Mouse (Mus musculus): ENCODE results near the gene Wwc1. TPM values are rescaled to one million over a fixed set of nuclear protein-coding genes. Genes with fewer than 3 reads are reported as not detected.
"Not testable (repeated sequence)": the region's sequence is repeated elsewhere in the genome, so short reads cannot be mapped to it uniquely, and the experiment has no call there.

Gene Wwc1
- polyA plus RNA-seq, 1 experiment from 2014 or later: 2.0 TPM

- ATAC-seq (ENCODE audit: insufficient read depth): peak; percentile 81
- H3K4me2 ChIP-seq: peak within 1 kb of the TSS; percentile 81
- H3K27me3 ChIP-seq: no peaks in the 10 kb centered on the region
- H3K9ac ChIP-seq: peak within 1 kb of the TSS; percentile 82
- peak within 1 kb of the TSS; percentile 76 for H3K27ac ChIP-seq (replicated peaks)
- peaks cover 28% of the 10 kb centered on the region for H3K4me1 ChIP-seq (replicated peaks)
- WGBS (ENCODE audit: insufficient replicate concordance): 2% methylated on average over 46 of the region's 46 CpGs
- H3K36me3 ChIP-seq (replicated peaks): peaks cover 31% of the 10 kb centered on the region
- H3K4me3 ChIP-seq (replicated peaks): peak within 1 kb of the TSS; percentile 95
- no peaks in the 10 kb centered on the region for H3K9me3 ChIP-seq (replicated peaks)
Observed at GRCm38 (mm10) chr11:35834022-35834760, 146.1 kb downstream of the Wwc1 start, which contains the start of gene Rars. Gene Rars (minus strand): TSS chr11:35834506.

DNA sequence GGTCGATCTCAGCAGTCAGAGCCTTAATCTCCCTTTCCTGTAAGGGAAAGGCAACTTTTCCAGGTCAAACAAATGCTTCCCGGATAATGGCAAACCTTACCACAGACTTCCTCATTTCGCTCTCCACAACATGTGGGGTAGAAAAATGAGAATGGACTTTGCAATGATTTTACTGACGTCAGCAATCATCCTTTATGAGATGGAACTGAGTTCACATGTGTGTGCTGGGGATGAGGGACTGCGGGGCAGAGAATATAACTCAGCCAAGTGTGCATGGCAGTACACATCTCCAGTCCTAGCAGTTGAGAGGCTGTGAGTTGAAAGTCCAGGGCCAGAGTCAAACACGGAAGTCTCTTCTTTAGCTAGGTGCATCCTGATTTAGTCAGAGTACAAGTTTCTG lies 147.1 kb downstream of the Wwc1 start:
- H3K36me3 ChIP-seq (replicated peaks): peaks cover 41% of the 10 kb centered on the region
- WGBS (ENCODE audit: insufficient replicate concordance): 34% methylated on average over 6 of the region's 6 CpGs
- H3K9me3 ChIP-seq (replicated peaks): no peaks in the 10 kb centered on the region

GRCm38 (mm10) chr11:35832139-35832538 lies 148.2 kb downstream of the Wwc1 start:
- Histone ChIP-seq H3K4me2 (no peak overlapping the region), H3K27me3 (no peaks in the 10 kb centered on the region), H3K4me3 (replicated peaks) (no peak overlapping the region), H3K27ac (replicated peaks) (no peak overlapping the region), H3K9ac (no peak overlapping the region), H3K4me1 (replicated peaks) (peaks cover 18% of the 10 kb centered on the region), H3K36me3 (replicated peaks) (peaks cover 52% of the 10 kb centered on the region), H3K9me3 (replicated peaks) (no peaks in the 10 kb centered on the region)
- 53% methylated on average over 4 of the region's 4 CpGs for WGBS (ENCODE audit: insufficient replicate concordance)
- ATAC-seq (ENCODE audit: insufficient read depth): no peak

More for the DNA sequence above, 147.1 kb downstream of the Wwc1 start:
- Histone ChIP-seq H3K27me3 (no peaks in the 10 kb centered on the region), H3K4me3 (replicated peaks) (peak overlapping the region; percentile 95), H3K27ac (replicated peaks) (no peak overlapping the region), H3K9ac (peak overlapping the region; percentile 82), H3K4me2 (peak overlapping the region; percentile 81), H3K4me1 (replicated peaks) (peaks cover 25% of the 10 kb centered on the region)
- ATAC-seq (ENCODE audit: insufficient read depth): no peak

DNA sequence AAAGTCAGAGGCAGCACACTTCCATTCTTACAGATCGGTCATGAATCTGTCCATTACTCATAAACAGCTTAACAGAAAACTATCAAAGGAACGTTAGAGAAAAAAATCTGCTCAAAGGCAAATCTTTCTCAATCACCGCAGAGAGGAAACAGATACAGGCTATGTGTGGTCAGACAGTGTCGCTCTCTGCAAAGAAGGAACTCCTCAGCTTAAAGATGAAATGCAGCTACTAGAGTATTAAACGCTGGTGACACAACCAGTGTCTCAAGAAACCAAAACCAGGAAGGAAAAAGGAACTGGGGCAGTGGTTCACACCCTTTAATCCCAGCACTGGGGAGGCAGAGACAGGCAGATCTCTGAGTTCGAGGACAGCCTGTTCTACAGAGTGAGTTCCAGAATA lies 152.6 kb downstream of the Wwc1 start:
- Histone ChIP-seq H3K27ac (replicated peaks) (no peak overlapping the region), H3K9me3 (replicated peaks) (no peaks in the 10 kb centered on the region), H3K4me2 (no peak overlapping the region), H3K4me1 (replicated peaks) (peaks cover 8% of the 10 kb centered on the region), H3K9ac (no peak overlapping the region), H3K4me3 (replicated peaks) (no peak overlapping the region), H3K36me3 (replicated peaks) (peaks cover 89% of the 10 kb centered on the region), H3K27me3 (no peaks in the 10 kb centered on the region)
- WGBS (ENCODE audit: insufficient replicate concordance): 60% methylated on average over 6 of the region's 6 CpGs
- ATAC-seq (ENCODE audit: insufficient read depth): no peak

- H3K9ac ChIP-seq: no peak overlapping the region
- no peaks in the 10 kb centered on the region for H3K27me3 ChIP-seq
- ATAC-seq (ENCODE audit: insufficient read depth): no peak
- H3K27ac ChIP-seq (replicated peaks): no peak overlapping the region
- peaks cover 93% of the 10 kb centered on the region for H3K36me3 ChIP-seq (replicated peaks)
- no peaks in the 10 kb centered on the region for H3K9me3 ChIP-seq (replicated peaks)
- no peak overlapping the region for H3K4me3 ChIP-seq (replicated peaks)
- WGBS (ENCODE audit: insufficient replicate concordance): 82% methylated on average over 12 of the region's 12 CpGs
- H3K4me2 ChIP-seq: no peak overlapping the region
- H3K4me1 ChIP-seq (replicated peaks): no peaks in the 10 kb centered on the region
Observed at GRCm38 (mm10) chr11:35816316-35816715, 164.0 kb downstream of the Wwc1 start.

GRCm38 (mm10) chr11:35811458-35811857 lies 168.9 kb downstream of the Wwc1 start:
- H3K36me3 ChIP-seq (replicated peaks): peaks cover 95% of the 10 kb centered on the region
- no peak overlapping the region for H3K4me2 ChIP-seq
- no peak overlapping the region for H3K4me3 ChIP-seq (replicated peaks)
- no peak overlapping the region for H3K9ac ChIP-seq
- H3K27me3 ChIP-seq: no peaks in the 10 kb centered on the region
- H3K9me3 ChIP-seq (replicated peaks): no peaks in the 10 kb centered on the region
- 78% methylated on average over 10 of the region's 10 CpGs for WGBS (ENCODE audit: insufficient replicate concordance)
- ATAC-seq (ENCODE audit: insufficient read depth): no peak
- no peak overlapping the region for H3K27ac ChIP-seq (replicated peaks)
- no peaks in the 10 kb centered on the region for H3K4me1 ChIP-seq (replicated peaks)

DNA sequence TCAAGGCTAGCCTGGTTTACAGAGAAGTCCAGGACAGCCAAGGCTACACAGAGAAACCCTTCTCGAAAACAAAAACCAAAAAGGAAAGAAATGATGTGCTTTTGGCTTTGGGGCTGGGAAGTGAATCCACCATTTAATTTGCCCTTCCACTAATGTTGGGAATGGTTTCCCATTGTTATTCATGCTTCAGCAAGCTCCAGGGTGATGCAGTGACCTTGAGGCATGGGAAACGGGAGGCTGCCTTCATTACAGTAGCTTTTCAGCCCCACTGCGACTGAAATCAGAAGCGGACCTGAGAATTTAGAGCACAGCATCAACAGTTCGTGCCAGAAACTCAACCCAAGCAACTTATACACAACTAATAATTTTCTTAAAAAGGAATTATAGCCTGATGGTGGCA lies 179.0 kb downstream of the Wwc1 start:
- no peak overlapping the region for H3K27ac ChIP-seq (replicated peaks)
- no peak overlapping the region for H3K4me3 ChIP-seq (replicated peaks)
- no peak for ATAC-seq (ENCODE audit: insufficient read depth)
- no peaks in the 10 kb centered on the region for H3K36me3 ChIP-seq (replicated peaks)
- 66% methylated on average over 5 of the region's 5 CpGs for WGBS (ENCODE audit: insufficient replicate concordance)
- H3K27me3 ChIP-seq: peaks cover 44% of the 10 kb centered on the region
- no peak overlapping the region for H3K9ac ChIP-seq
- H3K4me2 ChIP-seq: no peak overlapping the region
- no peaks in the 10 kb centered on the region for H3K4me1 ChIP-seq (replicated peaks)
- H3K9me3 ChIP-seq (replicated peaks): no peaks in the 10 kb centered on the region

DNA sequence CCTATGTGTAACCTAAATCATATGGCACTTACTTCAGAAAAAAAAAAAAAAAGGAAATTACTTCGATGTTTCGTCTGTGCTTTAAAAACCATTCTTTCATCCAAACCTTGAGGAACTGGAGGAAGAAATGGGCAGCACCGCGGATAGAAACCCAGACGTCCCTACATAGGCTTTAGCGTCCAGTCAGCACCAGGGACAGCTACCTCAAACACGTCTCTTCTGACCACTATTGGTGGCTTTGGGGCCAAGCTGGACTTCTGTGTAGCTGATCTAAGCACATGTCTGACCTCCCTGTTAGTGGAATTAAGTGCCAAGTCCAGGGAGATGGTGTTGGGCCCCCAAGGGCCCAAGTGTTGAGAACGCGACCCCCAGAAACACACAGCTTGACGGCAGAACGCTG lies 181.5 kb downstream of the Wwc1 start, which contains the start of gene Fbll1:
Gene Fbll1 (minus strand): TSS at position 11 of the 400 bp plus-strand sequence.
- Histone ChIP-seq H3K4me3 (replicated peaks) (0 out of 2 replicates have a peak within 1 kb of the TSS, but pooled peaks have one; percentile 2), H3K36me3 (replicated peaks) (no peaks in the 10 kb centered on the region), H3K4me2 (peak within 1 kb of the TSS; percentile 29), H3K9ac (no peak within 1 kb of the TSS), H3K4me1 (replicated peaks) (no peaks in the 10 kb centered on the region), H3K27ac (replicated peaks) (no peak within 1 kb of the TSS), H3K27me3 (peaks cover 61% of the 10 kb centered on the region), H3K9me3 (replicated peaks) (no peaks in the 10 kb centered on the region)
- 14% methylated on average over 11 of the region's 11 CpGs for WGBS (ENCODE audit: insufficient replicate concordance)
- ATAC-seq (ENCODE audit: insufficient read depth): no peak

GRCm38 (mm10) chr11:35798495-35798820 lies 181.9 kb downstream of the Wwc1 start:
- WGBS (ENCODE audit: insufficient replicate concordance): 5% methylated on average over 23 of the region's 23 CpGs
- no peak for ATAC-seq (ENCODE audit: insufficient read depth)

DNA sequence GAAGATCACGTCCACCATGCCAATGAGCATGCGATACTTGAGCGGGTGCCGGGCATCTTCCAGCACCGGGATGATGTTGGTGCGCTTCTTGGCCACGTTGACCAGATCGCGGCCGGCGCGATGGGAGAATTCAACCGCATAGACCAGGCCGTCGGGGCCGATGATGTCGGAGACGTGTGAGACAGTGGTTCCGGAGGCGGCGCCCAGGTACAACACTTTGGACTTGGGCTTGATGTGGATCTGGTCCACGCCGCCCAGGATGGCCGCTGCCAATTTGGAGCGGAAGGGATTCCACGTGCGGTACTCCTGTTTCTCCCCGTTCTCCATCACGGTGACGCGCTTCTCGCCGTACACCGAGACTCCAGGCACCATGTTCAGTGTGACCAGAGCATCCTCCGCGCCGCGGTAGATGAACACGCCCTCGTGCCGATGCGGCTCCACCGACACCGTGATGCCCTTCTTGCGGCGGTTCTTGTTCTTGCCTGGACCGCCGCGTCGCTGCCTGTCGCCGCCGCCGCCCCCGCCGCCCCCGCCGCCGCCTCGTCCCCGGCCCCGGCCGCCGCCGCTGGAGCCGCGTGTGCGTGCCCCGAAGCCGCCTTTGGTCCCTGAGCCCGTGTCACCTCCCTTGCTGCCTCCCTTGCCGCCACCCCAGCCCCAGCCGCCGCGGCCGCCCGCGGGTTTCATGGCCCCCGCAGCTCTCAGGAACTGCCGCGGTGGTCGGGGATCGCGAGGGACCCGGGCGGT lies 182.4 kb downstream of the Wwc1 start:
- Histone ChIP-seq H3K4me2 (peak overlapping the region; percentile 29), H3K27ac (replicated peaks) (no peak overlapping the region), H3K4me3 (replicated peaks) (0 out of 2 replicates have a peak overlapping the region, but pooled peaks have one; percentile 2)

More at GRCm38 (mm10) chr11:35798495-35798820, 181.9 kb downstream of the Wwc1 start:
- Histone ChIP-seq H3K27me3 (peaks cover 61% of the 10 kb centered on the region), H3K4me3 (replicated peaks) (no peak overlapping the region), H3K36me3 (replicated peaks) (no peaks in the 10 kb centered on the region), H3K4me2 (no peak overlapping the region), H3K9ac (no peak overlapping the region), H3K27ac (replicated peaks) (no peak overlapping the region), H3K9me3 (replicated peaks) (no peaks in the 10 kb centered on the region), H3K4me1 (replicated peaks) (no peaks in the 10 kb centered on the region)

DNA sequence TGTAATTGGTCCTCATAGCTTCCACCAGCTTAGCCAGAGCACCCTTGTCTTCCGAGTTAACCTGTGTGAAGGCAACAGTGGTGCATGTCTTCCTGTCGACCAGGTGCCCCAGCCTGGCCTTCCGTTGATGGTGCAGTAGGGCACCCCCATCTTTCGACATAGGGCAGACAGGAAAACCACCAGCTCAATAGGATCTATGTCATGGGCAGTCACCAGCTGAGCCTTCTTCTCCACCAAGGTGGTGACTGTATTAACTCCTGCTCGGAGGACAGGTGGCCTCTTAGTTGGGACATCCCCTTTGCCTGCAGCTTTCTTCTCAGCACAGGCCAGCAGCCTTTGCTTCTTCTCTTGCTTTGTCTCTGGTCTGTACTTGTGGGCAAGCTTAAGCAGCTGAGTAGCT lies 187.5 kb downstream of the Wwc1 start:
- 57% methylated on average over 5 of the region's 5 CpGs for WGBS (ENCODE audit: insufficient replicate concordance)
- peaks cover 31% of the 10 kb centered on the region for H3K27me3 ChIP-seq
- H3K9ac ChIP-seq: not testable (repeated sequence)

More for the DNA sequence above, 182.4 kb downstream of the Wwc1 start:
- no peak for ATAC-seq (ENCODE audit: insufficient read depth)
- 5% methylated on average over 86 of the region's 86 CpGs for WGBS (ENCODE audit: insufficient replicate concordance)
- Histone ChIP-seq H3K4me1 (replicated peaks) (no peaks in the 10 kb centered on the region), H3K9ac (no peak overlapping the region), H3K9me3 (replicated peaks) (no peaks in the 10 kb centered on the region), H3K36me3 (replicated peaks) (no peaks in the 10 kb centered on the region), H3K27me3 (peaks cover 61% of the 10 kb centered on the region)

More for the DNA sequence above, 187.5 kb downstream of the Wwc1 start:
- peaks cover 18% of the 10 kb centered on the region; the same call in 1 of the 2 replicates for H3K36me3 ChIP-seq (replicated peaks)
- H3K4me3 ChIP-seq (replicated peaks); ATAC-seq (ENCODE audit: insufficient read depth); H3K27ac ChIP-seq (replicated peaks); H3K4me1 ChIP-seq (replicated peaks); H3K9me3 ChIP-seq (replicated peaks); H3K4me2 ChIP-seq: not testable (repeated sequence)

Measured in liver, embryonic 15.5 days (tissue).